In the genomic region with DNA sequence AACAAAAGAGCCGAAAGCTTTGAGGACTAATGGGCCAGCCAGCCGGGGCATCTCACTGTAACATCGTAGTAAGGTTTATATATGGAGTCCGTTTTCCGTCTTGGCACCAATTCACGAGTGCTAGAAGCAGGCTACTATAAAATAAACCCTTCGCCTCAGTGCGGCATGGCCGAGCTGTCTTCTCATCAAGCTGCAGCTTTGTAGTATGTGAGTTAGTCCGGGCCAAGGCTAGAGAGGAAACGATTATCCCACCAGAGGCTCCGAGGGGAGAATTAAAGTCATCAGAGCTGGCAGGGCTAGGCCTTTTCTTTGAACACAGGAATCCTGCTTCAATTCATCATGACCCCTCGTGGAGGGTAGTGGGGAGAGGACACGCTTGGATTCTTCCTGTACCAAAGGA, we compare ENCODE assay signal across 16 mouse cellular contexts.
DNase-seq lines count a peak whose midpoint lies in the region; ATAC-seq lines count a peak whose summit lies in the region.
"Had no signal": no experiment of that assay in that cellular context is flagged by ENCODE, and none has a peak within 500 bp of the region (broad histone marks: within the 10 kb centered on the region; RNA-seq: fewer than 3 reads in every experiment).

No protein-coding gene starts in this region.

- ATAC-seq in forebrain, embryonic 14.5 days, result no peak
- no peak for ATAC-seq in forebrain, embryonic 15.5 days (replicated peaks)
- ATAC-seq in limb, embryonic 13.5 days (ENCODE audit: low FRiP score, low read depth), result peak; percentile 52; the same call in 1 of the 2 replicates
- ATAC-seq in embryonic facial prominence, embryonic 12.5 days (ENCODE audit: insufficient number of reproducible peaks, insufficient read depth, low FRiP score, low TSS enrichment), result 0 out of 2 replicates have a peak, but pooled peaks have one; percentile 28
- ATAC-seq in stomach, embryonic 15.5 days (ENCODE audit: insufficient read depth, low FRiP score, low read depth), result peak; percentile 31; the same call in 1 of the 2 replicates
- ATAC-seq: forebrain, embryonic 16.5 days; inflammation-experienced regulatory T-cells, adult 6 months had no signal

- H3K9me3 ChIP-seq in forebrain, embryonic 14.5 days (replicated peaks; ENCODE audit: control insufficient read depth, low read length), result no peaks in the 10 kb centered on the region
- no peaks in the 10 kb centered on the region for H3K9me3 ChIP-seq in forebrain, embryonic 15.5 days
- H3K9me3 ChIP-seq in limb, embryonic 13.5 days, result no peaks in the 10 kb centered on the region
- H3K9me3 ChIP-seq in limb, embryonic 10.5 days (replicated peaks), result no peaks in the 10 kb centered on the region
- H3K9me3 ChIP-seq in embryonic facial prominence, embryonic 12.5 days, result no peaks in the 10 kb centered on the region
- H3K9me3 ChIP-seq in stomach, embryonic 15.5 days, result no peaks in the 10 kb centered on the region
- H3K9me3 ChIP-seq: liver, embryonic 15.5 days; midbrain, embryonic 10.5 days had no signal

- peak; percentile 14 for DNase-seq in forebrain, embryonic 14.5 days (ENCODE audit: low spot score)
- DNase-seq in limb, embryonic 10.5 days (ENCODE audit: low spot score), result no peak
- no peak for DNase-seq in layer of hippocampus, postnatal 14 days (ENCODE audit: low spot score in 2 of 2)
- DNase-seq in ovary, postnatal 10 days (ENCODE audit: low spot score), result no peak
- DNase-seq: adrenal gland, adult 2 months; cerebellum, postnatal 10 days; gastrocnemius, postnatal 25 days had no signal

- H3K27ac ChIP-seq in forebrain, embryonic 14.5 days (ENCODE audit: low read depth, low read length), result no peak overlapping the region
- no peak overlapping the region for H3K27ac ChIP-seq in forebrain, embryonic 15.5 days (replicated peaks)
- H3K27ac ChIP-seq in limb, embryonic 13.5 days, result peak overlapping the region; percentile 39; the same call in 1 of the 2 replicates
- H3K27ac ChIP-seq in limb, embryonic 10.5 days, result no peak overlapping the region
- no peak overlapping the region for H3K27ac ChIP-seq in embryonic facial prominence, embryonic 12.5 days
- H3K27ac ChIP-seq in stomach, embryonic 15.5 days, result peak overlapping the region; percentile 40; the same call in 1 of the 2 replicates
- H3K27ac ChIP-seq: liver, embryonic 15.5 days; midbrain, embryonic 10.5 days had no signal

- H3K9ac ChIP-seq in forebrain, embryonic 14.5 days (ENCODE audit: low read length), result no peak overlapping the region
- H3K9ac ChIP-seq in forebrain, embryonic 15.5 days (replicated peaks), result no peak overlapping the region
- no peak overlapping the region for H3K9ac ChIP-seq in limb, embryonic 13.5 days
- no peak overlapping the region for H3K9ac ChIP-seq in embryonic facial prominence, embryonic 12.5 days
- H3K9ac ChIP-seq in stomach, embryonic 15.5 days, result no peak overlapping the region
- H3K9ac ChIP-seq: liver, embryonic 15.5 days had no signal

- H3K36me3 ChIP-seq in forebrain, embryonic 14.5 days (ENCODE audit: control insufficient read depth, insufficient read depth, low read length), result no peaks in the 10 kb centered on the region
- no peaks in the 10 kb centered on the region for H3K36me3 ChIP-seq in forebrain, embryonic 15.5 days
- no peaks in the 10 kb centered on the region for H3K36me3 ChIP-seq in limb, embryonic 13.5 days
- no peaks in the 10 kb centered on the region for H3K36me3 ChIP-seq in limb, embryonic 10.5 days
- H3K36me3 ChIP-seq in embryonic facial prominence, embryonic 12.5 days, result no peaks in the 10 kb centered on the region
- H3K36me3 ChIP-seq in stomach, embryonic 15.5 days, result no peaks in the 10 kb centered on the region
- H3K36me3 ChIP-seq: liver, embryonic 15.5 days; midbrain, embryonic 10.5 days had no signal

- H3K27me3 ChIP-seq in forebrain, embryonic 14.5 days (replicated peaks; ENCODE audit: control insufficient read depth, insufficient read depth, low read length), result no peaks in the 10 kb centered on the region
- no peaks in the 10 kb centered on the region for H3K27me3 ChIP-seq in forebrain, embryonic 15.5 days
- no peaks in the 10 kb centered on the region for H3K27me3 ChIP-seq in limb, embryonic 13.5 days
- no peaks in the 10 kb centered on the region for H3K27me3 ChIP-seq in limb, embryonic 10.5 days (ENCODE audit: low read depth, poor library complexity, severe bottlenecking)
- no peaks in the 10 kb centered on the region for H3K27me3 ChIP-seq in embryonic facial prominence, embryonic 12.5 days
- H3K27me3 ChIP-seq in stomach, embryonic 15.5 days (replicated peaks), result no peaks in the 10 kb centered on the region
- H3K27me3 ChIP-seq: liver, embryonic 15.5 days had no signal

- 48% methylated on average over 14 of the region's 14 CpGs for WGBS in forebrain, embryonic 14.5 days
- WGBS in forebrain, embryonic 15.5 days, result 42% methylated on average over 14 of the region's 14 CpGs
- 27% methylated on average over 14 of the region's 14 CpGs for WGBS in limb, embryonic 13.5 days
- WGBS in limb, embryonic 10.5 days, result 48% methylated on average over 14 of the region's 14 CpGs
- 29% methylated on average over 14 of the region's 14 CpGs for WGBS in embryonic facial prominence, embryonic 12.5 days
- 41% methylated on average over 14 of the region's 14 CpGs for WGBS in stomach, embryonic 15.5 days

- H3K4me3 ChIP-seq in forebrain, embryonic 14.5 days (ENCODE audit: low read depth, low read length), result no peak overlapping the region
- no peak overlapping the region for H3K4me3 ChIP-seq in forebrain, embryonic 15.5 days
- H3K4me3 ChIP-seq in limb, embryonic 13.5 days, result no peak overlapping the region
- H3K4me3 ChIP-seq in limb, embryonic 10.5 days, result no peak overlapping the region
- H3K4me3 ChIP-seq in embryonic facial prominence, embryonic 12.5 days, result no peak overlapping the region
- H3K4me3 ChIP-seq in stomach, embryonic 15.5 days (replicated peaks), result no peak overlapping the region
- H3K4me3 ChIP-seq: liver, embryonic 15.5 days; midbrain, embryonic 10.5 days had no signal

- H3K4me1 ChIP-seq in forebrain, embryonic 14.5 days (ENCODE audit: control insufficient read depth, insufficient read depth, low read length), result no peaks in the 10 kb centered on the region
- no peaks in the 10 kb centered on the region; the same call in 1 of the 2 replicates for H3K4me1 ChIP-seq in forebrain, embryonic 15.5 days
- H3K4me1 ChIP-seq in limb, embryonic 13.5 days, result peaks cover 19% of the 10 kb centered on the region; the same call in 1 of the 2 replicates
- H3K4me1 ChIP-seq in limb, embryonic 10.5 days, result peaks cover 9% of the 10 kb centered on the region
- H3K4me1 ChIP-seq in embryonic facial prominence, embryonic 12.5 days, result 0 out of 2 replicates have a peak, but pooled peaks cover 2% of the 10 kb centered on the region
- no peaks in the 10 kb centered on the region for H3K4me1 ChIP-seq in stomach, embryonic 15.5 days
- H3K4me1 ChIP-seq: liver, embryonic 15.5 days had no signal

- no peak overlapping the region for H3K4me2 ChIP-seq in forebrain, embryonic 14.5 days (ENCODE audit: low read length)
- no peak overlapping the region for H3K4me2 ChIP-seq in forebrain, embryonic 15.5 days (replicated peaks)
- H3K4me2 ChIP-seq in limb, embryonic 13.5 days (replicated peaks), result peak overlapping the region; percentile 16; the same call in 1 of the 2 replicates
- H3K4me2 ChIP-seq in embryonic facial prominence, embryonic 12.5 days (replicated peaks), result no peak overlapping the region
- no peak overlapping the region for H3K4me2 ChIP-seq in stomach, embryonic 15.5 days
- H3K4me2 ChIP-seq: heart, embryonic 11.5 days; liver, embryonic 15.5 days had no signal

Comparison
In these comparisons a context has a peak if more than half of its experiments do, and no peak if none do; other contexts are left out.
1. H3K27ac ChIP-seq: peak in limb, embryonic 13.5 days (single experiment) and stomach, embryonic 15.5 days (single experiment); none in forebrain, embryonic 14.5 days (single experiment), forebrain, embryonic 15.5 days (single experiment), limb, embryonic 10.5 days (single experiment) and embryonic facial prominence, embryonic 12.5 days (single experiment).
2. ATAC-seq: peak in limb, embryonic 13.5 days (single experiment), embryonic facial prominence, embryonic 12.5 days (single experiment) and stomach, embryonic 15.5 days (single experiment); none in forebrain, embryonic 14.5 days (single experiment) and forebrain, embryonic 15.5 days (single experiment).